Mouse (Mus musculus): ENCODE results near the gene Msto1.
"Not testable (repeated sequence)": the region's sequence is repeated elsewhere in the genome, so short reads cannot be mapped to it uniquely, and the experiment has no call there.

Gene Msto1

DNA sequence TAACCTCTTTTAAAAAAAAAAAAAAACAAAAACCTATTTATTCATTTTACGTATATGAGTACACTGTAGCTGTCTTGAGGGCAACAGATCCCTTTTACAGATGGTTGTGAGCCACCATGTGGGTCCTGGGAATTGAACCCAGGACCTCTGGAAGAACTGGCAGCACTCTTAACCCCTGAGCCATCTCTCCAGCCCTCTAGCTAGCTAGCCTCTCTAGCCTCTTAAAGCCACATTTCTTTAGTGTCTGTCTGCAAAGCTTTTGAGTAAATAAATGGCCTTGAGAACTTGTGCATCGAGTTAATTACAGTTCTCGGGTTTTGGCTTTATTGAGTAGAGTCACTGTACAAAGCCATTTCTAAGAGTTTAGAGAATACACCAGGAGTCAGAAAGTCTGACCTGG is 9.0 kb downstream of the Msto1 start:
- no peak for DNase-seq (ENCODE audit: low spot score)

DNA sequence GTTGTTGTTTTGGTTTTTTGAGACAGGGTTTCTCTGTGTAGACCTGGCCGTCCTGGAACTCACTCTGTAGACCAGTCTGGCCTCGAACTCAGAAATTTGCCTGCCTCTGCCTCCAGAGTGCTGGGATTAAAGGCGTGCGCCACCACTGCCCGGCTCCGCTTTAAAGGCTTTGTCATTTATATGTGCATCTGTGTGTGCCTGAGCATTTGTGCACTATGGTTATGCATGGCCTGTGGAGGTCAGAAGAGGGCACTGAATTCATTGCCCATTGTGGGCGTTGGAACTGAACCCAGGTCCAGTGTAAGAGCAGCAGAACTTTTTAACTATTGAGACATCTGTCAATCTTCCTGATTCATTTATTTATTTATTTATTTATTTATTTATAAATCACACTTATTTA is 20.8 kb downstream of the Msto1 start:
- not testable (repeated sequence) for DNase-seq (ENCODE audit: low spot score)

DNA sequence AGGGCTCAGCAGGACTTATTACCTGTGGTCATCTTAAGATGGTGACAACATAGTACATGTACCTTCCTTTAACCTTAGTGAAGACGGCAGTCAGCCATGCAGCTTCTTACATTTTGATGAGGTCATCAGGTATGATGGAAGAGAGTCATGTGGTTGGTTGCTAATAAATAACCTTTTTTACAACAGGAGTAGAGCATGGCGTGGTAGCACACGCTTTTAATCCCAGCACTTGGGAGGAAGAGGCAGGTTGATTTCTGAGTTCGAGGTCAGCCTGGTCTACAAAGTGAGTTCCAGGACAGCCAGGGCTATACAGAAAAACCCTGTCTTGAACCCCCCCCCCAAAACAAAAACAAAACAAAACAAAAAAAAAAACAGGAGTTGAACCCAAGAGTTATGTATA is 31.3 kb downstream of the Msto1 start:
- not testable (repeated sequence) for DNase-seq (ENCODE audit: low spot score)

DNA sequence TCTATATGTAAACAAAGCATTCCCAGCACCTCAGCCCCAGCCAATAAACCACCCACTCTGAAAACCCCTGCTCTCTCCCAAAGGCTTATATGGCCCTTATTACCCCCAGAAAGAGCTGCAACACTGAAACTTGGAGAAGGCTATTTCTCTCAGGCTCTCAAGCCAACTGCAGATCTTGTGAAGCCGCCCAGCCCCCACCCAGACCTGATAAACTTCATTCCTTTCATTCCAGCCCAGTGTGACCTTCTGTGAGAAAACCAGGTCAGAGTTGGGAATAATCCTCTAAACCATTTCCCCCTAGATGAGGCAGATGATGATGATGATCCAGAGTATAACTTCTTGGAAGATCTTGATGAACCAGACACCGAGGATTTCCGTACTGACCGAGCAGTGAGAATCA is 45.4 kb downstream of the Msto1 start:
- DNase-seq (ENCODE audit: low spot score), result not testable (repeated sequence)

DNA sequence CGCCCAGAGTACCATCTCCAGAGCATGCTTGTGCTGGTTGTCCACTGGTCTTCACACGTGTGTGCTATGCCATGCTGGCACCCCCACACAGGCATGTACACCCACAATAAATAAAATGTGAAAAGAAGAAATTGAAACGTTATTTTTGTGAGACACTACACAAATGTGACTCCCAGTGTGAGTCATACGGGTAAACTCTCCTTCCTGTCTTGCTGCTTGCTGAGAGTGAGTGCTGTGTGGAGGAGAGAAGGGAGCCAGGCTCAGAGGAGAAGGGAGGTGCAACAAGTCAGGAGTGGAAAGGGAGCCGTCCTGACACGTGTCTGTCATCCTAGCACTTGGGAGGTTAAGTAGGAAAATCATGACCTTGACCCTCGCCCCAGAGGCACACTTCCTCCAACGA is 46.6 kb downstream of the Msto1 start:
- not testable (repeated sequence) for DNase-seq (ENCODE audit: low spot score)

DNA sequence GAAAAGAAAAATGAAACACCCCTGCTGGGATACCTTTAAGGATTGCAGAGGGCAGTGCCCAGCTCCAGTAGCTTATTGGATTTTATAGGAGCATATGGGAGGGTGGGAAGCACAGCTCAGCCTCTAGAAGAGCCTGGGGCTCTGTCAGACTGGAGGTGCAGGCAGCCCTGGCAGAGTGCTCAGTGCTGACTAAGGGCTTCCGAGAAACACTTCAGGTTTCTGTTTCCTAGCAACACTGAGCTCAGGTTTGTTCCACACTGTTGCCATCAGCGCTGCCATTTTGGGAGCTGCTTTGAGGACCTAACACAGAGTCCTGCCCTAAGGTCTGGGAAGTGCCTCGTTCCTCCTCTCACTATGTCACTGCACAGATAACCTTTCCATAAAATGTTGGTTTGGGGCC is 47.1 kb downstream of the Msto1 start:
- not testable (repeated sequence) for DNase-seq (ENCODE audit: low spot score)

DNA sequence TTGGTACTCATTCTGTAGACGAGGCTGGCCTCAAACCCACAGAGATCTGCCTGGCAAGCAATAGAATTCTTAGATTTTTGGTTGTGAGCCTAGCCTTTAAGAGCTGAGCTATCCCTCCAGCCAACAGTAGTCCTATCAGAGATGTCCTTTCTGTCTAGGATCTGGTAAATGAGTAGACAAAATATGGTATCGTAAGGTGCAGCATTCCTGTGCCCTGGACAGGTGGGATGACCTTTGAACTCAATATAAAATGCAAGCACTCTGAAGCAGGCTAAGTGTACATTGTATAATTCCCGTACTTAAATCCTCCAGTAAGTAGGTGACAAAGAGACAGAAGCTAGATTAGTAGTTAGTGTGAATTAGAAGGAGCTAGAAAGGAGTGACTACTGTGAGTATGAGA is 51.7 kb downstream of the Msto1 start:
- no peak for DNase-seq (ENCODE audit: low spot score)

DNA sequence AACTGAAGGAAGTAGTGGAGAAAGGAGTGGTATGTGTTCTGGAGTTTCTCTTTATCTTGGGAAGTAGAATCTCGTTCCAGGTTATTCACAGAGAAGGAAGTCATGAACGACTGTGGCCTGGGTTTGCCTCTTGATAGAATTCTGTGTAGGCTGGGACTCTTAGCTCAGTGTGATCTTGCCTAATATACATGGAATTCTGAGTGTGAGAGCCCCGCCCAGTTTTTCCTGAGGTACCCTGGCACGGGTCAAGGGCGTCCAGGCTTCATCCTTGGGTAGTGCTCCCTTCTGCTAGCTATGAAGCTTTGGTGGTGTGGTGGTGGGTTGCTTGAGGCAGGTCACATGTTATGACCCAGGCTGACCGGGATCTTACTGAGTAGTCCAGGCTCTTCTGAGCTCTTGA is 58.0 kb downstream of the Msto1 start:
- no peak for DNase-seq (ENCODE audit: low spot score)

Measured in adipocyte (in vitro differentiated cells).